Mouse (Mus musculus) liver, embryonic 13.5 days (tissue): ENCODE measurements around the gene Hs6st3. TPM values are rescaled to one million over a fixed set of nuclear protein-coding genes. Genes with fewer than 3 reads are reported as not detected.

Experiments used
- ATAC-seq: fragments of 200-750 bp; cut with Nextera tagmentation; 2 replicates; pipeline ENCODE4 v1.8.0; 2017; ENCODE audit warnings: low read depth, mild to moderate bottlenecking, moderate number of reproducible peaks, moderate library complexity
- DNase-seq: peaks from one replicate; pipeline ENCODE4 v3.0.0; 2022
- H3K27ac ChIP-seq: fragments of 300-500 bp; sonication (generic); 2 replicates; pipeline ENCODE4 v1.5.1; 2015; ENCODE audit warnings: moderate library complexity, mild to moderate bottlenecking, inconsistent platforms
- H3K27me3 ChIP-seq: fragments of 300-500 bp; sonication (generic); 2 replicates; pipeline ENCODE4 v1.6.1; 2015; ENCODE audit warnings: mild to moderate bottlenecking, inconsistent platforms
- H3K36me3 ChIP-seq: fragments of 300-500 bp; sonication (generic); 2 replicates; pipeline ENCODE4 v1.6.1; 2015; ENCODE audit warnings: mild to moderate bottlenecking, inconsistent platforms
- H3K4me1 ChIP-seq: fragments of 300-500 bp; sonication (generic); replicated peaks from 2 replicates; pipeline ENCODE4 v1.6.1; 2015; ENCODE audit warnings: inconsistent platforms
- H3K4me2 ChIP-seq: fragments of 300-500 bp; sonication (generic); 2 replicates; pipeline ENCODE4 v1.6.1; 2015; ENCODE audit warnings: inconsistent platforms, mild to moderate bottlenecking, moderate library complexity
- H3K4me3 ChIP-seq: fragments of 300-500 bp; sonication (generic); replicated peaks from 2 replicates; pipeline ENCODE4 v1.5.1; 2015; ENCODE audit warnings: mild to moderate bottlenecking, inconsistent platforms
- H3K9ac ChIP-seq: fragments of 300-500 bp; sonication (generic); 2 replicates; pipeline ENCODE4 v1.6.1; 2015; ENCODE audit warnings: mild to moderate bottlenecking, inconsistent platforms
- H3K9me3 ChIP-seq: fragments of 300-500 bp; sonication (generic); replicated peaks from 2 replicates; pipeline ENCODE4 v1.6.1; 2016; ENCODE audit warnings: inconsistent platforms
- WGBS: fragments of 180-500 bp; shearing (Covaris S2); methylation state at CpG from one replicate; pipeline ENCODE4 v1.1.7; 2015; ENCODE audit not compliant: insufficient replicate concordance; 5-methylcytosine and 5-hydroxymethylcytosine counted together
- polyA plus RNA-seq: library from polyadenylated mRNA; unstranded; fragments of >200 nt; fragmentation: Nextera tagmentation; extraction: Ambion mirVana; gene quantifications from 2 replicates; pipeline ENCODE4 v1.2.1, GENCODE M21; 2015

Hs6st3 gene
- polyA plus RNA-seq, 1 experiment from 2014 or later, result not detected

DNA sequence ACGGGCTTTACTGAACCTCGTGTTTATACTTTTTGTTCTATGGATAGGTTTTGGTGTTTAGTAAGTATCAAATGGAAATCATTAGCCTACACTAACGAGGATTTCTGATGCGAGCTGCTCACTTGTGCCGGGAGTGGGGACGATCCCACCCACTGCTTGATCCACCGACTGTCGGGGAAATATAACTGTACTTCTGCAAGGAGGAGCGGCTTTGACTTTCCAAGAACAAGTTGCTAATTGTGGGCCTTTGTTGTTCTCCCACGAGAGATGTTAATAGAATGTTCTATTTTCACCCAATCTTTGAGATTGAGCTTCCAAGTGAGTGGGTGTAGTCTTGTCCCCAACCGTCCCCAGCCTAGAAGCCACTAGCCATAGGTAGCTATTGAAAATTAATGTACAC is 209.1 kb downstream of the Hs6st3 start:
- H3K9me3 ChIP-seq, result peaks cover 4% of the 10 kb centered on the region; the same call in 1 of the 2 replicates
- WGBS, result 74% methylated on average over 11 of the region's 11 CpGs
- H3K4me3 ChIP-seq, result no peak overlapping the region
- ATAC-seq, result no peak
- no peak overlapping the region for H3K4me2 ChIP-seq
- no peaks in the 10 kb centered on the region for H3K36me3 ChIP-seq
- no peaks in the 10 kb centered on the region for H3K27me3 ChIP-seq
- no peak overlapping the region for H3K27ac ChIP-seq
- no peak for DNase-seq
- no peaks in the 10 kb centered on the region for H3K4me1 ChIP-seq
- H3K9ac ChIP-seq, result no peak overlapping the region

DNA sequence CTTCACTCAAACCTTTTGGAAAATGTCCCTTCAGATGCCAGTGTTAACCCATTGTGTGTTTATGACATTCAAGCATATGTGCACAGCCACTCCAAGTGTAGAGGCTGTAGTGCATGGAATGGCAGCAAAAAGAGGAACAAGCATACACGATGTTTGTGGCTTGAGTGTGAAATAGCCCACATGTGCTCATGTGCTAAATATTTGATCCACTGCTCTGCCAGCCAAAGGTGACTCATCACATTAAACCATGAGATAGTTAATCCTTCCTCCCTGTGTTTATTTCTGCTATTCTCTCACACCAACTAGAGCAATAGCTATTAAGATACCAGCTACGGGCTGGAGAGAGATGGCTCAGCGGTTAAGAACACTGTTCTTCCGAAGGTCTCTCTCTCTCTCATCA is 223.3 kb downstream of the Hs6st3 start:
- ATAC-seq, result no peak
- 74% methylated on average over 4 of the region's 4 CpGs for WGBS

DNA sequence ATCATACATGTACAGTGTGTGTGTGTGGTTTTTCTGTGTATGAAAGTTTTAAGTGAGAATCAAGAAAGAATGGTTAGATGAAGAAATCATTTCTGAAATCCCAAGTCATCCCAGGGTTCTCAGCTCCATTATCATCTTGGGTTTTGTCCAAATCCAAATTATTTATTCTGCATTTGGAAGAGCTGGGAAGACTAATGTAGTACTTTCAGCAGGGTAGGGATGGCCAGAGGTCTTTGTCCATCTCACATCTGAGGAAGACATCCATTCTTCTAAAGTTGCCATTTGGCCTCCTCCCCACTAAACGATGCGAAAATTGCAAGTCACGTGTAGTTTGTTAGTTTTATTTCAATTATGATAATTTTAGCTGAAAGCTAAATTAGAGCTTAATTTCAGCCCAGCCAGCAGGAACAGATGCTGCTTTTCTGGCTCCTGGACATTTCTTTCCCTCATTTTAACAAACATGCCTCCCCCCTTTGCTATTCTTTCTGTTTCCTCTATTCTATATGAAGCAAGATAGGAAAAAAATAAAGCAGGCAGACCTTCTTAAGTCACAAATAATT is 229.8 kb downstream of the Hs6st3 start:
- 70% methylated on average over 3 of the region's 3 CpGs for WGBS
- H3K9me3 ChIP-seq, result no peaks in the 10 kb centered on the region
- no peak overlapping the region for H3K27ac ChIP-seq
- DNase-seq (no peak), ATAC-seq (no peak)
- no peak overlapping the region for H3K4me3 ChIP-seq
- H3K27me3 ChIP-seq, result no peaks in the 10 kb centered on the region
- no peaks in the 10 kb centered on the region for H3K4me1 ChIP-seq
- H3K36me3 ChIP-seq, result no peaks in the 10 kb centered on the region
- H3K4me2 ChIP-seq, result no peak overlapping the region
- no peak overlapping the region for H3K9ac ChIP-seq

More for the DNA sequence above, 223.3 kb downstream of the Hs6st3 start:
- Histone ChIP-seq H3K9ac (no peak overlapping the region), H3K9me3 (no peaks in the 10 kb centered on the region), H3K4me3 (no peak overlapping the region), H3K27ac (no peak overlapping the region), H3K36me3 (no peaks in the 10 kb centered on the region), H3K27me3 (no peaks in the 10 kb centered on the region), H3K4me1 (no peaks in the 10 kb centered on the region), H3K4me2 (no peak overlapping the region)
- DNase-seq, result no peak

DNA sequence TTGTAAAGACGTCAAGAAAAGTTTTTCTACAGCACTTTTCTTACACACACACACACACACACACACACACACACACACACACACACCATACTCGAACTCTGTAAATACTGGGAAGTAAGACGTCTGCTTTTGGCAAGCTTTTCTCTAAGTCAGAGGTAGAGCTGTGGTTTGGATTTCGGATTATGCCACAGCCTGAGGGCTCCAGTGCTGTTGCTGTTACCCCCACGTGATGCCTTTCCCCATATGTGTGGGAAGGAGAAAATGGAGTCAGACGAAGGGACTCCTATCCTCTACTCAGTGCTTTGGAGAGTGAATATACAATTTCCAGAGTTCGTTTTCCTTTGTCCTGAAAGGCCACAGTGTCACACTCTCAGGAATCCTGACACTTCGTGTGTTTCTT is 231.1 kb downstream of the Hs6st3 start:
- Histone ChIP-seq H3K9ac (no peak overlapping the region), H3K27ac (no peak overlapping the region), H3K4me3 (no peak overlapping the region), H3K27me3 (no peaks in the 10 kb centered on the region), H3K4me2 (no peak overlapping the region), H3K36me3 (no peaks in the 10 kb centered on the region), H3K4me1 (no peaks in the 10 kb centered on the region), H3K9me3 (no peaks in the 10 kb centered on the region)
- no peak for DNase-seq
- ATAC-seq, result no peak
- 50% methylated on average over 8 of the region's 8 CpGs for WGBS

DNA sequence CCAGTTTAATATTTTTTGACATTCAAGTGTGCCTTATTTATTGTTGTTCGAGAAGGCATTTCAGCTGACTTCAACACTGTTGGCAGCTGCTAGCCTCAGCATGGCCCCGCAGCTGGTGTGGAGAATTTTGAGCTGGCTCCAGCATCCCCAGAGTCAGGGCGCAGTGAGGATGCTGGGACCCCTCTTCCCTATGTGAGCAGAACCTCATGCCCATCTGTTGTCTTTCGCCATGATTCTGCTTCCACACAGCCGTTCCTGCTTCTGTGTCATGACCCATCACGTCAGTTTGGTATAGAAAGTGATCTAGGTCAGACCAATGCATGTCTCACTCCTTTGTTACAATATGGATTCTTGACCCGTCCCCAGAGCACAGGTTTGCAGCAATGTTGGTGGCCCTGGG is 231.9 kb downstream of the Hs6st3 start:
- WGBS, result 64% methylated on average over 7 of the region's 7 CpGs
- Histone ChIP-seq H3K27ac (no peak overlapping the region), H3K36me3 (no peaks in the 10 kb centered on the region), H3K9ac (no peak overlapping the region), H3K27me3 (no peaks in the 10 kb centered on the region), H3K4me3 (no peak overlapping the region), H3K4me2 (no peak overlapping the region), H3K9me3 (no peaks in the 10 kb centered on the region; the same call in 1 of the 2 replicates), H3K4me1 (no peaks in the 10 kb centered on the region)
- DNase-seq, result no peak
- ATAC-seq, result no peak

DNA sequence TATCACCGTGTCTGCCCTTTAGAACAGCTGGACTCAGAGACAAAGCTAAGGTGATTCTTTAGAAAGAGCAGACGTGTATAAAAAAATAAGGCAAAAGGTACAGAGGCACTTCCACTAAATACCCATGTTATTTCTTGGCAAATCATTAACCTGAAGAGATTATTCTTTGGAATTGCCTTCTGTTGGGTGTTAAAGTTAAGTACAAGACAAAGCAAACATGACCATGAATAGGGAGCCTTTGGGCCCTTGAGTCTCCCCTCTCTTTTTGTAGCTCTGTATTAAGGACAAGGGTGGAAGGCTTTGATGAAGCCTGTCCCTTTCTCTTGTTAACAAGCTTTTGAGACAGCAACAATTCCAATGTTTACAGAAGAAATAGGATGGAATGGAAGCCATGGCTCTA is 241.2 kb downstream of the Hs6st3 start:
- Histone ChIP-seq H3K27ac (no peak overlapping the region), H3K4me3 (no peak overlapping the region), H3K4me1 (no peaks in the 10 kb centered on the region), H3K9me3 (peaks cover 2% of the 10 kb centered on the region; the same call in 1 of the 2 replicates), H3K27me3 (no peaks in the 10 kb centered on the region), H3K36me3 (no peaks in the 10 kb centered on the region), H3K9ac (no peak overlapping the region), H3K4me2 (no peak overlapping the region)
- WGBS, result 51% methylated on average over 2 of the region's 2 CpGs
- DNase-seq (no peak), ATAC-seq (no peak)

DNA sequence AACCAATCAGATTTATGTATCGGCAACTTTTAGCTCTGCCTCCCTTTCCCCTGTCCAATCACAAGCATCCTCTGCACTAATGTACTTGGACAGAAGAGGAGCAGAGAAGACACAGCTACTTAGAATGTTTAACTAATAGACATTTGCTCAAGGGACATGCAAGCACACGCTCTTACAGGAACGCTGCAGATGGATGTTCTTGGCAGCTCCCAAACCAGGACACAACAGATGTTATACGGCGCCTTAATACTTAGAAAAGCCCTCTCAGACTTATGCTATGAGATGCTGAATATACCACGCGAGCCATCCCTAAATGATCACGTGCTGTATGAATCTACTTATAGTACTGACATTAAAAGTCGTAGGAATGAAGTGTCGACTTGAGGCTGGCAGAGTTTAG is 263.5 kb downstream of the Hs6st3 start:
- no peak for DNase-seq
- H3K4me3 ChIP-seq, result no peak overlapping the region
- H3K9me3 ChIP-seq, result peaks cover 2% of the 10 kb centered on the region; the same call in 1 of the 2 replicates
- no peaks in the 10 kb centered on the region for H3K36me3 ChIP-seq
- no peaks in the 10 kb centered on the region for H3K4me1 ChIP-seq
- no peaks in the 10 kb centered on the region for H3K27me3 ChIP-seq
- no peak overlapping the region for H3K27ac ChIP-seq
- H3K9ac ChIP-seq, result no peak overlapping the region
- H3K4me2 ChIP-seq, result no peak overlapping the region
- 77% methylated on average over 10 of the region's 10 CpGs for WGBS
- ATAC-seq, result no peak

DNA sequence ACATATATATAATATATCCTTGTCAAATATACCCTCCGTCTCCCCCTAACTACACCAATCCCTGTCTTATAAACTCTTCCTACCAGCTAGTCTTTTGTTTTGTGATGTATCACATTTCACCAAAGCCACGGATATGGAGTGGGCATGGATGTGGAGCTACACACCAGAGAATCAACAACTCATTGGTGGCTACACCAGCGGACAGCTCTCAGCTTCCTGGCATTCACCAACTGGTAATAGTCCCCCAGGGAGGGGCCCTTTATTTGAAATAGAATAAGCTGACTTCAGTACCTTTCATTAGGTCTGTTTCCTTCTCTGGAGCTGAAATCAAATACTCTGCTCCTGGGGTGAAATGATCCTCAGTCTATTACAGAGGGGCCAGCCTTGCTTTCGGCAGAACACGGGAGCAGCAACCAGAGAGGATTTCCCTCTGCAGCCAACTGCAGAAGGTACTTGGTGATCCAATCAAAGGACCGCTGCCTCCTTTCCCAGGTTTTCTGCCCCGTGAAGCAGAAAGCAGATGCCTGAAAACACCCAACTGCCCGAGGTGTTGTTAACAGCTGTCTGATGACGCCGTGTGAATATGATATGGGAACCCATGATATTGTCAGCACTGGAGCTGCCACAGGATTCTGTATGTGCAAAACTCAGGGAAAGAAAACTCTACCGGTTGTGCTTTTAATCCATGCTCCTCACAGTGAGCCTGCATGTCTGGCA is 271.4 kb downstream of the Hs6st3 start:
- H3K9me3 ChIP-seq, result no peaks in the 10 kb centered on the region
- H3K4me3 ChIP-seq, result no peak overlapping the region
- no peak overlapping the region for H3K27ac ChIP-seq
- no peaks in the 10 kb centered on the region for H3K27me3 ChIP-seq
- H3K4me1 ChIP-seq, result no peaks in the 10 kb centered on the region
- DNase-seq (no peak), ATAC-seq (no peak)
- no peaks in the 10 kb centered on the region for H3K36me3 ChIP-seq
- H3K9ac ChIP-seq, result no peak overlapping the region
- no peak overlapping the region for H3K4me2 ChIP-seq
- 61% methylated on average over 11 of the region's 11 CpGs for WGBS

DNA sequence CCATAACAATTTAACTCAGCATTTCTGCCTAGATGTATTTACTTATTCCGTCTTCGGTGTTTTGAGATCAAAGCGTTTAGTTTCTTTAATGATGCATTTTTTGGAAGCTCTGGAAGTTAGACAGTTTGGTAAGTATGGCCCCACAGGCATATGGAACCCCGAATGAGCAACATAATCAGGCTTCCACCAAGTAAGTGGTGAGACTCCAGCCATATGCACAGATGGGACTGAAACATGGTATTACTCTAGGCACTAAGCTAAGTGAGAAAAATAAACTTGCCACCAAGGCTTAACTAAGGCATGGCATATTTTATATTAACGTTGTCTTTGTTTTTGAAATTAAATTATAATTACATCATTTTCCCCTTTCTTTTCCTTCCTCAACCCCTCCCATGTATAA is 284.8 kb downstream of the Hs6st3 start:
- H3K27ac ChIP-seq, result no peak overlapping the region
- ATAC-seq, result no peak
- H3K9me3 ChIP-seq, result no peaks in the 10 kb centered on the region
- no peak overlapping the region for H3K4me3 ChIP-seq
- no peaks in the 10 kb centered on the region for H3K4me1 ChIP-seq
- H3K9ac ChIP-seq, result no peak overlapping the region
- WGBS, result 69% methylated on average over 5 of the region's 5 CpGs
- no peak for DNase-seq
- H3K27me3 ChIP-seq, result no peaks in the 10 kb centered on the region
- no peaks in the 10 kb centered on the region for H3K36me3 ChIP-seq
- H3K4me2 ChIP-seq, result no peak overlapping the region

DNA sequence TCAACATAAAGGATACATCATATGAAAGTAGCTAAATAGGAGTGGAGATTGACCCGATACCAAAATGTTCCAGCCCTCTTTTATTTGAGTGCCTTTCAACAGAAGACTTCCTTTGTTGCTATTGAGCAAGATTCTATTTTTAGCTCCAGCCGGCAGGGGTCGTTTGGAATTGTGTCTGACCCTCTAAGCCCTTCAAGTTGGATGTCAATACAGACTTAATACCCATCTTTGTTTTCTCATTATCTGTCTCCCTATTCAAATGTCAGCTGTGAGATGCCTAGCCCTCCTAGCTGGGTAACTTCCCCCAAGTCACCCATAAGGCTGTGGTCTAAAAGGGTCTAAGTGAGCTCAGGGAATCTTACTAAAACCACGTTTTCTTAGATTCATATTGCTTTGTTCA is 312.3 kb downstream of the Hs6st3 start:
- Histone ChIP-seq H3K4me2 (no peak overlapping the region), H3K4me3 (no peak overlapping the region), H3K36me3 (no peaks in the 10 kb centered on the region), H3K4me1 (no peaks in the 10 kb centered on the region), H3K27ac (no peak overlapping the region), H3K9ac (no peak overlapping the region), H3K27me3 (no peaks in the 10 kb centered on the region), H3K9me3 (no peaks in the 10 kb centered on the region)
- DNase-seq (no peak), ATAC-seq (no peak)
- 25% methylated on average over 4 of the region's 4 CpGs for WGBS

DNA sequence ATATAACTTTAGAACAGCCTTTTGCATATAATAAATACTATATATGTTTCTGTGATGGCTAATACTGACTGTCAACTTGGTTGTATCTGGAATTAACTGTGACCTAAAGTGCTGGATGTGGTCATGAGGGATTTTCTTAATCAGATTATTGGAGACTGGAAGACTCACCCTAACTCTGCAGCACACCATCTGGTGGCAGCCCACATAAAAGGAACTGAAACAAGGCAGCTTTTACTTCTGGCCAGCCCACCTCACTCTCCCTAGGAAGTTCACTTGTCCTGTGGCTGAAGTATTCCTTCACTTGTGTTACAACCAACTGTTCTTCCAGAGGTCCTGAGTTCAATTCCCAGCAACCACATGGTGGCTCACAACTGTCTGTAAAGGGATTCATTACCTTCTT is 313.5 kb downstream of the Hs6st3 start:
- H3K4me2 ChIP-seq, result no peak overlapping the region
- no peak overlapping the region for H3K4me3 ChIP-seq
- no peak overlapping the region for H3K9ac ChIP-seq
- ATAC-seq (no peak), DNase-seq (no peak)
- H3K36me3 ChIP-seq, result no peaks in the 10 kb centered on the region
- H3K27me3 ChIP-seq, result no peaks in the 10 kb centered on the region
- no peaks in the 10 kb centered on the region for H3K9me3 ChIP-seq
- H3K27ac ChIP-seq, result no peak overlapping the region
- H3K4me1 ChIP-seq, result no peaks in the 10 kb centered on the region

DNA sequence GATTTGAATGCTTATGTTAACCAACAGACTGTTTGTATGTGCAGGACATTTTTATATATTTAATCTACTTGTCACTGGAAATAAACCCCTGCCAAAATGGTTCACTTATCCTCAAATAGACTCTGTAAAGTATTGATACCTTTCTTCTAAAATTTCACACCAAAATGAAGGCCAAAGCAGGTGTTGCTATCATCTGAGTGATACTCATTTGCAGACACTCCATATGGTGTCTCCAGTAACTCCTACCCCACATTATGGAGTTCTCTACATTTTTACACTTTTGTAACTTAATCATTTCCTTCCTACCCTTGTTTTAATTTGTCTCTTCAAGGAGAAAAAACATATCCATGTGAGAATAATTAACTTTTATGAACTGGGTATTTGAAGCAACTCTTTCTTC is 314.2 kb downstream of the Hs6st3 start:
- DNase-seq, result no peak

More for the DNA sequence above, 314.2 kb downstream of the Hs6st3 start:
- H3K4me3 ChIP-seq, result no peak overlapping the region
- no peak overlapping the region for H3K27ac ChIP-seq
- H3K36me3 ChIP-seq, result no peaks in the 10 kb centered on the region
- H3K27me3 ChIP-seq, result no peaks in the 10 kb centered on the region
- ATAC-seq, result no peak
- H3K9me3 ChIP-seq, result no peaks in the 10 kb centered on the region
- H3K9ac ChIP-seq, result no peak overlapping the region
- H3K4me1 ChIP-seq, result no peaks in the 10 kb centered on the region
- no peak overlapping the region for H3K4me2 ChIP-seq
